Mouse (Mus musculus) adrenal gland, adult 10 weeks (tissue): ENCODE measurements around the gene 4930444G20Rik. TPM values are rescaled to one million over a fixed set of nuclear protein-coding genes. Genes with fewer than 3 reads are reported as not detected.

Source experiments
- polyA plus RNA-seq: library from polyadenylated mRNA; stranded (reverse); fragments of 350-450 nt; fragmentation: Illumina TruSeq; extraction: RNeasy Lipid Tissue Mini Kit (QIAGEN cat#74804); gene quantifications from one replicate; pipeline ENCODE4 v1.2.3, GENCODE M21; 2014; ENCODE audit warnings: low read depth, low replicate concordance

4930444G20Rik gene
- not detected for polyA plus RNA-seq

GRCm38 (mm10) chr10:22067979-22068378, at the start of gene 4930444G20Rik:
Gene 4930444G20Rik (minus strand): TSS chr10:22068079.

Other genes with a start within 250 kb of the 4930444G20Rik start
- gene Sgk1, start 185.9 kb downstream of the 4930444G20Rik start, polyA plus RNA-seq, result 151 TPM
- 0.99 TPM for gene E030030I06Rik, start 81.2 kb upstream of the 4930444G20Rik start, polyA plus RNA-seq
- gene Raet1e, start 90.5 kb upstream of the 4930444G20Rik start, polyA plus RNA-seq, result 8.0 TPM
- 8.3 TPM for gene H60b, start 90.5 kb upstream of the 4930444G20Rik start, polyA plus RNA-seq